Mouse (Mus musculus) ovary, postnatal 14 days (tissue): Measurements from ENCODE around the gene Gm16485.

ENCODE experiments used
- DNase-seq: peaks from one replicate; pipeline ENCODE4 v3.0.0; 2022; ENCODE audit warnings: low spot score

The Gm16485 gene

DNA sequence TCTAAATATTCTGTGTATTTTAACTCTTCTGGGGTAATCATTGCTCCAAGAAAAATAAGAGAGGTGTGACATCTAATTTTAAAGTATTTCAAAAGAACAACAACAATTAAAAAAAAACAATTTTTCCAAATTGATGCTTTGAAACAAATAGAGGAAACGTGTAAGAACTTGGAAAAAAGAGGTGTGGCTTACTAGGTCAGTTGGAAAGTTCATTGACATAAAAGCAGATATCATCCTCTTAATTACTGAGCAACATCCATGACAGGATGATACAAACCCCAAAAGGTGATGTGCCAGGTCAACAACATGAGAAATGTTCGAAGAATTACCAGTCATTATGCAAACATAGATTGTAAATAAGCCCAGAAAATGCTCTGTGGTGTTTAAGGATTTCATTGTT is at the start of gene Gm16485:
Gene Gm16485 (plus strand): TSS at position 301 of the 400 bp plus-strand sequence.
- DNase-seq, result no peak

DNA sequence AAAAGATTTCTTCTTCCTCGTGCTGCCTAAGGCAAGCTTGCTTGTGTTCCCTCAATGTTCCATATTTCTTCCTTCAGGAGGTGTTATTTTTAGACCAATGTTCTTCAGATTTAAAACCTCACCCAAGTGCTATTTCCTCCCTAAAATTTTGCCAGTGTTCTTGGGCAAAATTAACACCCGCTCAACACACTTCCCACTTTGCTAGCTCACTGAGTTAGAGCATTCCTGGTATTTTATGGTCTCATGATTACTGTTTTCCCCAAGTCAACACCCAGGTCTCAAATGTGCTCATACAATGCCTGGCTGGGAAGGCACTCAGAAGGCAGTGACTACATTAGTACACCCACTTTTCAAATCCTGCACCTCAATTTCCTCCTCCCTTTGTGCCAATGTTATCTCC is 44.0 kb upstream of the Gm16485 start:
- no peak for DNase-seq

DNA sequence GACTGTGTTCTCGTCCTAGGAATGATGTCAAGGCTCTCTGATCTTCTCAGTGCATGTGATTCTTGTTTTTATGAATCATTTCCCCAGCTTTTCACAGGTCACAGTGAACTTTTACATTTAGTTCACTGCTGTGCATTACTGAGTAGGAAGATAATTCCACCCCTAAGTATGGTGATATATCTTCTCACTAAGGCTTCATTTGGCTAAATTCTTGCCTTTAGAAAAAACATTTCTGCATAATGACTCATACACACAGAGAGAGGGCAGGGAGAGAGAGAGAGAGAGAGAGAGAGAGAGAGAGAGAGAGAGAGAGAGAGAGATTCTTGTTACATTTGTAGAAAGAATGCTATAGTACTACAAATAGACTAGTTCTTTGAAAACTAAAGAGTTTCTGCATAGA is 33.8 kb upstream of the Gm16485 start:
- no peak for DNase-seq

DNA sequence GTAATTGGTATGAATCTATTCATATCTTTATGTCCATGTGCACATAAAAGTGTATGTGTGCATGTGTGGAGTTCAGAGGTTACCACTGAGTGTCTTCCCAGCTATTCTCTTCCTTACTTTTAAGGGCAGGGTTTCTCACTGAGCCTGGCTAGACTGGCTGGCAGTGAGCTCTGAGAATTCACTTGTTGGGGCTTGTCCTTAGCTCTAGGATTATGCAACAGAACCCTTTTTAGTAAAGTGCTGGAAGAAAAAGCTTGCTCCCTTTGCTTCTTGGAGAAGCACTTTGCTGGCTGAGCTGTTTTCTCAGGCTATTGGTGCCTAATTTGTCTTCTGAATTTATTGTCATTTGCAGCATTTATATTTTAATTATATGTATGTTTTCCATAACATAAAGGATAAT is 18.3 kb upstream of the Gm16485 start:
- DNase-seq, result no peak

DNA sequence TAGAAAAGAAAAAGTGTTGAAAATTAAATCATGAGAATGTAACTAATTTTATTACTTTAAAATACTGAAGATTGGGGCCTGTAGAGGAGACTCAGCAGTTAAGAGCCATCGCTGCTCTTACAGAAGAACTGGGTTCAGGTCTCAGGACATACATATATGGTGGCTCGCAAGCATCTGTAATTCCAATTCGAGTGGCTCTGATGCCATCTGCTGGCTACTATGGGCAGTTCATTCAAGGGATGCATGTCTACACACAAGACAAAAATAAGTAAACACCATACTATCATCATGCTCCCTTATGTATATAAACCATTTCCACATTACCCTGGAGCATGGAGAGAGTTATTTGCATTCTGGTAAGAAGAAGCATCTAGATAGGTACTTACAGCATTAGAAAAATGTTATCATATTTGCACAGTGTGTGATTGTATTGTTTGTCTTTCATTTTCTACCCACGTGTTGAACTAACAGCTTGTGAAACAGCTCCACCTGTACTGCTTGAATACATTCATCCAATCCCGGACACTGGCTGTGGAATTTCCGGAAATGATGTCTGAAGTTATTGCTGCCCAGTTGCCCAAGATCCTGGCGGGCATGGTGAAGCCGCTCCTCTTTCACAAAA is 7.0 kb upstream of the Gm16485 start:
- DNase-seq, result no peak

DNA sequence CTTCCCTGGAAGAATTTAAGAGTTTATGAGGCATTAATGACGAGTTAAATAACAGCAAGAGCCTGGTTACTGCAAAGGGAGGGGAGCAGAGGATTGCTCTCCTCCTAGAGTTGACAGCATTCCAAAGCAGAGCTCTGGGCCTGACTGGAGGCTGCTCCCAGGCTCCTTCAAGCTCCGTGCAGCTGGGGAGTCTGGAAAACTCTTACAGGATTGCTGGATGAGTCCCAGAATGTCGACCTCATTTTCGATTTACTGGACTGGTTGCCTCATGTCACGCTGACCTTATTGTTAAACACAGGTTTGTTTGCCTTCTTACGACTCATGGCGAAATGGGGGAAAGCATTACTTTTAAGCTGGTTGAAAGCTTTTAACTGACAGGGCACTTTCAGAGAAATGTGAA is 1.4 kb upstream of the Gm16485 start:
- peak; percentile 42 for DNase-seq

DNA sequence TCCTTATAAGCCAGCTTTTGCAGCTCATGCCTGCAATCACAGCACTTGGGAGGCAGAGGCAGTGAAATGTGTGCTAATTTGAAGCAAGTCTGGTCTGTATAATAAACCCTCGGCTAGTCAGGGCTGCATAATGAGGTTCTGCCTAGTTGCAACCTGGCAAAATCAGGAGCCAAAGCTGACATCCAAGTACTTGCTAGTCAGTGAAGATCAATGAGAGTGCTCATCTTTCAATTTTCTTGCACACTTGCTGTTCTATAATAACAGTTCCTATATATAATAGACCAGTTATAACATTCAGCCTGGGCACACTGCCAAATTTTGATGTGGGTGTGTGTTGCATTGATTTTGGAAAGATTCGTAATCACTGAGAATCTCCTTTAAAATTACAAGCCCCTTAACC is 6.2 kb downstream of the Gm16485 start:
- no peak for DNase-seq

DNA sequence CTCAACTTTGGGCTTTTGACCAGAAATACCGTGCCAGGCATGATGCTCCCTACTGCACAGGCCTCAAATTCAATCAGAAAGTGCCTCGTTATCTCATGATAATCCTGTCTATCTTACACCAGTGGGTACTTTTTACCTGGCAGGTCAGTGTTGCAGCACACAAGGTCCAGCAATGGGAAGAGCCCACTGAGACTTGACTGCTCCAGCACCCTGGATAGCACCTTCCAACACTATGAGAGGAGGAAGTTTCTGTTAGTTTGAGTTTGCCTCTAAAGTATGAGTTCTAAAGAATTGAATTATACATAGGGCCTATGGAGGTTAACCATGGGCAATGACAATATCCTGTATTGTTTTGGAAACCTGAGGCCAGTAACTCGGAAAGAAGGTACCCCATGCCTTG is 10.7 kb downstream of the Gm16485 start:
- no peak for DNase-seq

DNA sequence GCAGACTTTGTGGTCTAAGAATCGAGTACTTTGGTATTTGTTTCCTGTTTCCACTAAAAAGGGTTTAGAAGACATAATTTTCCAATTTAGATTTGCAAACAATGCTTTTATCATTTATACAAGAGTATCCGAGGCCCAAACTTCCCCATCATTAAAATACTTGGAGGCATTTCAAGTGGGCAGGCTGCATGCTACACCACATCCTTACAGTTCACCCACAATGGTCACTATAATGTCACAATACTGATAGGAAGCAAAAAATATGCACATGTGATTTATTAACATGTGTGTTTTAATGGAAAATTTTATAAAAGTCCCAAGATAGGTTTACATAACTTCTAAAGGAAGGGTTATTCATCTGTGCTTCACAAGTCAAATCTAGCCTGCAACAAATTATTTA is 24.9 kb downstream of the Gm16485 start:
- no peak for DNase-seq

DNA sequence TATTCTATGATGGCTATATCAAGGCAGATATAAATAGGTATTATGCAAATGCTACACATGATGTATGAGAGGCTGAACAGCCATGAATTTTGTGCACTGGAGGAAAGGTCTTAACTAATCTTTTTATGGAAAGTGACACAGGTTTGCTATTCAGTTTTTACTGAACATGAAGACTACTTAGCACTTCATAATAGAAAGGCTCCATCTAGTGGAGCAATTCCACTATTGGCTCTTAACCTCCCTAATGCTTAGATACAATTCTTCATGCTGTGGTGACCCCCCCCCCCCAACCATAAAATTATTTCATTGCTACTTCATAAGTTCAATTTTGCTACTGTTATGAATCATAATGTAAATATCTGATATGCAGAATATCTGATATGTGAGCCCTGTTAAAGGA is 29.6 kb downstream of the Gm16485 start:
- DNase-seq, result no peak

DNA sequence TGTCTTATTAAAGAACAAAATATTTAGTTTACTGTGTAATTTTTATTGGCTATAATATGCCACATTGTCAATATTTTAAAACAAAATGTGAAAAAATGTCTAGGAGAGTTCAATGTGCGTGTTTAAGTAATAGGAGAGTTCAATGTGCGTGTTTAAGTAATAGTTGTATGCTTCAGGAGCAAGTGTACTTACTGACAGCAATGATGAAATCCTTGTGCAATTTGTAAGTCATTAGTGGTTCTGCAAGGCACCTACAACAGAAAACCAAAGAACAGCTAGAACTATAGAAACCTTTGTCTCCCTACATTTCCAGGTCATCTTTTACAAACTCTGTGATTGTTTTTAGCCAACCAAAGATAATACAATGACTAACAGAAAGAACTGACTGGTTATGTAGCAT is 43.5 kb downstream of the Gm16485 start:
- DNase-seq, result no peak
